Mouse (Mus musculus) right cerebral cortex, adult 18-20 months (tissue): ENCODE data around the gene Vps39.

Experiments
- DNase-seq: peaks from one replicate; pipeline ENCODE4 v3.0.0; 2022; ENCODE audit warnings: mixed read lengths

The Vps39 gene

DNA sequence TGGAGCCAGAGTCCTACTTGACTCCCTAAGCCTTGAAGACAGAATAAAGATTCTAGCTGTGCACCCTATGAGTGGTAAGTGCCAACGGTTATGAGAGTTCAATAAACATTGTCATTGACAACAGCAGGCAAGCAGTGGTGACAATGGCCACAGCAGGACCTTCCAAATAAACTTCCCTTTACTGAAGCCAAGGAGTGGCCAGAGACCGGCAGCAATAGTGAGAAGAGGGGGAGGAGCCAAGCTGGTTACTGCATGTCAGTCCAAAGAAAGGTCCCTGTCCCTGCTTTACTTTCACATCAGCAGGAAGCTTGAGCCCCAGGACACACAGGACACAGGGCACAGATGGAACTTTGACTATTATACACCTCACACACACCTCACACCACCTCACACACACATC is 56.8 kb downstream of the Vps39 start:
- DNase-seq: no peak

DNA sequence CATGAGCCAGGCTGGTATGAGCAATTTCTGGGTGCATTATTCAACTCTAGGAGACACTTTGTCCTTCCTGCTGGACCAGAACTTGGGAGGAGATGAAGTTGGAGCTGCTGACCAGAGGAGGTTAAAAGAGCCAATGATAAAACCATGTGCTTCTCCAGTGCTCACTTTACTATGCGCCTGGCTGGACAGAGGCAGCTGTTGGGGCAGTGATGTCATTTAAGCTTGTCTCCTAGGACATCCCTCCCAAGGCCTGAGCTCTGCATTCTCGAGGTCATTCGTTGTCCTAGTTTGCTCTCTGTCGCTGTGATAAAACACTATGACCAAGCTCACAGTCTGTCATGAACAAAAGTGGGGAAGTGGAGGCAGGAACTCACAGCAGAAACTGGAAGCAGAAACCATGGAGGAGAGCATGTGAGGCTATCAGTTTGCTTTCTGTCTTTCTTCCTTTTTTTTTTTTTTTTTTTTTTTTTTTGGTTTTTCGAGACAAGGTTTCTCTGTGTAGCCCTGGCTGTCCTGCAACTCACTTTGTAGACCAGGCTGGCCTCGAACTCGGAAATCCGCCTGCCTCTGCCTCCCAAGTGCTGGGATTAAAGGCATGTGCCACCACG is 61.4 kb downstream of the Vps39 start:
- no peak for DNase-seq

GRCm38 (mm10) chr2:120288995-120289394 is 63.9 kb downstream of the Vps39 start, which contains the start of gene Pla2g4d:
TSS of gene Pla2g4d (minus strand) at chr2:120289197.
- peak; percentile 24 for DNase-seq

DNA sequence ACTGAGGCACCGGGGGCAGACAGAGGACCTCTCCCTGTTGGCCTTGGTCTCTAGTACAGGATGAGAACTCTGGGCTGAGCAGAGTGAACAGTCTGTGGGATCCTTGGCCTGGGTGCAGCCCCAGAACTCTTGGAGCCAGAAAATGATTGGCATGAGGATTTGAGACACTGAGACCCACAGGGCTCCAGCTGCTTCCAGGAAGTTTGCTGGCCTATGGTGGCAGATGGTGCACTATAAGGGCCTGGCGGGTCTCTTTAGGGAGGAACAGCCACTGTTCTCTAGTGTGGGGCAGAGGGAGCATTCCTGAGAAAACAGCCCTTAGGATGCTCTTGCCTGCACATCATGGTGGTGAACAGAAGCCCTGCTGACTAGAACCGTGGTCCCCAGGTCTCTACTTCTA is 64.5 kb downstream of the Vps39 start:
- no peak for DNase-seq

DNA sequence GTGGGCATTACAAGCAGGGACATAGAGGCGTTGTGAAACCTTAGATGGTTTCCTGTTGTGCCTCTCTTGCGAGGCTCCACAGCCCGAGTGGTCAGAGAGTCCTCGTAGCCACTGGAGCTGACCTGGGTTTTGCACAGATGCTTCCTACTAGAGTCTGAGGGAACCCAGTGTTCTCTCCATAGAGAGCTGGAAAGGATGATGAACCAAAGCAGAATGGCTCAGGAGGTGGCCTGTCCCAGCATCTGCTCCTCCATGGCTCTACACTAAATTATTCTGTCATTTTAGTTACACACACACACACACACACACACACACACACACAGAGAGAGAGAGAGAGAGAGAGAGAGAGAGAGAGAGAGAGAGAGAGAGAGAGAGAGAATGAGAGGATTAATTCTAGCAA is 67.3 kb downstream of the Vps39 start:
- no peak for DNase-seq

DNA sequence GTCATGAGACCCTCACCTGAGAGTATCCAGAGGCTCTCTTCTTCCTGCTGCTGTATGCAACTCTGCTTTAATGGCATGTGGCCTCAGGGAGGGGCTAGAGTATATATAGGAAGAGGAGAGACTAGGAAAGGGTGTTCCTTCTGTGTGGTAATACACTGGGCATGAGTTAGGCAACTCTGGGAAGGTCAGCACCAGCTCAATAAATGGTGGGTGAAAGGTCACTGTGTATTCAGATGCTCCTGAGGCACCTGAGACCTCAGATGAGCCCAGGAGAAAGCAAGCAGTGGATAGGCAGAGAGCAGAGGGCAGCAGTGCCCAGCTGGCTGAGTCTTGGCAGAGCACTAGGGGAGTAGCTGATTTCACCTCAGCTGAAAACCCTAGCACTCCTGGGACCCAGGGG is 68.2 kb downstream of the Vps39 start:
- no peak for DNase-seq

DNA sequence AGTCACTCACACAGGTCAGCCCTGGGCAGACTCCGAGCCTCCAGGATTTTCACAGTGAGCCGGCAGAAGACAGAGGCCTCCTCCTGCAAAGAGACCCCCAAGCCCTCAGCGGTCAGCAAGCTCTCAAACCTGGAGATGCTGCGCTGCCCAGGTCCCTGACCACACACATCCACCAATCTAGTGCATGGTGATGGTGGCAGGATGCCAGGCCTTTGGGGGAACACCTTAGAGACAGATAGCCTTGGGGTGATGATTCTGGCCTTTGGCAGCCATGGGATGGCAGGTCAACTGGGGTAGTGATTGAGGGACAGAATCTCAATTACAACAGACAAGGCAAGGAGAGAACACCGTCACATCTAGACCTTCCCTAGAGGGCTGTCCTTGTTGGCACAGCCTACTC is 68.8 kb downstream of the Vps39 start:
- no peak for DNase-seq

GRCm38 (mm10) chr2:120283550-120283949 is 69.4 kb downstream of the Vps39 start:
- DNase-seq: no peak

DNA sequence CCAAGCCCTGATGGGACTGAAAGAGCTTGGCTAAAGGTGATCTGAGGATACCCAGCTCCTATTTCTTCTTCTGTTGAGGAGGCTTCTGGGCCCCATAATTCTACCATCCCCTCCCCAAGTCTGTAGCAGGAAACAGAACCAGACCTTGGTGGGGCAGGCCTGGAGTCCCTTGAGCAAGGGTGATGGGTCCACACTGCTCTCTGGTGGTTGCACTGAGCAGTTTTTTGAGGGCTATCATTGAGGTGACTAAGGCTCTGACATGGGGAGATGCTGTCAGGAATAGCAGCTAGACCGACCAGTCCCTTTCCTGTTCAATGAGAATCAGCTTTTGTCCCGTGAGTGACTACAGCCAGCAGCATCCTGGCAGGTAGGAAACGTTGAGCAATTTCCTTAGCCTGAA is 71.7 kb downstream of the Vps39 start:
- DNase-seq: no peak

DNA sequence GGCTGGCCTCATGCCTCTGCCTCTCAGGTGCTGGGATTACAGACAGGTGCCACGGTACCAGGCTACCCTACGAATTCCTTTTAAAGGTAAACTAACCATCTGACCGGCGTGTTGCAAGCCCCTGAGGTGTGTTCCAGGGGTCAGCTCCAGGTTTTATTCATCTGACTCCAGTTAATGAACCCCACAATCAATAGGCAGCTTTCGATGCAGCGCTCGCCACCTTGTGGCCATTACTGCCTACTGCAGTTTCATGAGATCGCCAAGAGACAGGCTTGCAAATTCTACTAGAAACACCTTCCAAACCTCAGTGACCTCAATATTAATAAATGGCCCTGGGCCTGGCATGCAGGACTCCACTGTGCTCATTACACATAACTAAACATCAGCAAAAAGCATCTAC is 73.0 kb downstream of the Vps39 start:
- peak; percentile 47 for DNase-seq

- no peak for DNase-seq
Observed at GRCm38 (mm10) chr2:120276951-120277350, 76.0 kb downstream of the Vps39 start.

- no peak for DNase-seq
Observed at GRCm38 (mm10) chr2:120268635-120269034, 84.3 kb downstream of the Vps39 start.
